Mouse (Mus musculus): ENCODE data around the gene Ero1lb. TPM values are rescaled to one million over a fixed set of nuclear protein-coding genes. Genes with fewer than 3 reads are reported as not detected.

The Ero1lb gene
- 4.4 and 4.6 TPM in 2 replicates for polyA plus RNA-seq (2015; fragmentation: Nextera tagmentation; extraction: Ambion mirVana)

GRCm38 (mm10) chr13:12565621-12566390 lies at the start of gene Ero1lb:
Gene Ero1lb (plus strand): TSS chr13:12565874.

GRCm38 (mm10) chr13:12519955-12520584 lies 45.6 kb upstream of the Ero1lb start, which contains the start of gene Edaradd:
Gene Edaradd (minus strand): TSS chr13:12520438.

Other genes with a start within 250 kb of the Ero1lb start
- gene Actn2, start 225.1 kb upstream of the Ero1lb start, polyA plus RNA-seq (2015; fragmentation: Nextera tagmentation; extraction: Ambion mirVana): 0.93 and 2.2 TPM in 2 replicates
- 11.6 and 12.9 TPM in 2 replicates for gene Heatr1, start 170.8 kb upstream of the Ero1lb start, polyA plus RNA-seq (2015; fragmentation: Nextera tagmentation; extraction: Ambion mirVana)
- gene Lgals8, start 100.9 kb upstream of the Ero1lb start, polyA plus RNA-seq (2015; fragmentation: Nextera tagmentation; extraction: Ambion mirVana): 18.9 and 23.2 TPM in 2 replicates
- gene Edaradd, start 45.4 kb upstream of the Ero1lb start, polyA plus RNA-seq (2015; fragmentation: Nextera tagmentation; extraction: Ambion mirVana): 0.61 and 0.79 TPM in 2 replicates
- gene Prl2c3, start 234.2 kb downstream of the Ero1lb start, polyA plus RNA-seq (2015; fragmentation: Nextera tagmentation; extraction: Ambion mirVana): 0.43 and 1.6 TPM in 2 replicates

Data from spleen, postnatal 0 days (tissue).